Mouse (Mus musculus) Patski (cell line): ENCODE data around the gene Zfp654. TPM values are rescaled to one million over a fixed set of nuclear protein-coding genes. Genes with fewer than 3 reads are reported as not detected.
A peak's percentile ranks its signal among the peaks of the same experiment; 100 is the strongest.

ENCODE experiments used
- ATAC-seq: fragments of 100-300 bp; one replicate; pipeline ENCODE4 v1.8.0; 2021
- CTCF ChIA-PET: fragments of 350-600 bp; sonication (Branson Sonifier 250); formaldehyde crosslinking; loops from one replicate; lab custom pipeline; 2022; ENCODE audit warnings: inconsistent platforms; lab: Charles Lee
- POLR2A ChIA-PET: fragments of 350-600 bp; sonication (Branson Sonifier 250); formaldehyde crosslinking; loops from one replicate; lab custom pipeline; 2022; ENCODE audit warnings: antibody characterized with exemption, inconsistent platforms; lab: Charles Lee
- DNase-seq: peaks from one replicate; pipeline ENCODE4 v3.0.0-alpha.2; 2011; ENCODE audit warnings: low read depth, low spot score
- H3K27me3 ChIP-seq: fragments of 371-371 bp; one replicate; pipeline ENCODE4 v1.5.1; 2021
- CTCF ChIP-seq: fragments of 100-300 bp; IDR thresholded peaks from one replicate; pipeline ENCODE4 v1.5.1; 2021
- in situ Hi-C: fragments of 300-500 bp; cut with MboI; formaldehyde crosslinking; loops from 3 replicates; pipeline ENCODE4 v1.11.1; 2018; ENCODE audit warnings: low pct_unique_long_range_greater_than_20kb, mixed read lengths
- polyA plus RNA-seq: library from polyadenylated mRNA; unstranded; gene quantifications from one replicate; pipeline ENCODE4 v1.2.3, GENCODE M21; 2021

Gene Zfp654
- polyA plus RNA-seq, 1 experiment from 2014 or later, result 9.9 TPM

GRCm38 (mm10) chr16:64856946-64857345, 5.5 kb upstream of the Zfp654 start:
- DNase-seq (no peak), ATAC-seq (no peak)
- no peak for TF ChIP-seq CTCF
- CTCF ChIA-PET, result no interaction called here
- POLR2A ChIA-PET, result no interaction called here
- in situ Hi-C loops, result loop anchor here (5.0 to 25.0 kb wide), 2 partner anchors 90 to 955 kb away; partner anchors contain the start of gene Vgll3
- no peaks in the 10 kb centered on the region for H3K27me3 ChIP-seq

- TF ChIP-seq CTCF, result no peak
- in situ Hi-C loops, result loop anchor here (25.0 kb wide), 1 partner anchor 959 kb away; the partner anchor contains the start of gene Vgll3
- CTCF ChIA-PET, result no interaction called here
- ATAC-seq (no peak), DNase-seq (no peak)
- H3K27me3 ChIP-seq, result no peaks in the 10 kb centered on the region
- POLR2A ChIA-PET, result interaction anchor here (1.0 to 1.3 kb wide), 2 partner anchors 21 to 82 kb away, joined by 3 to 4 read pairs; partner anchors contain the start of gene 4930453N24Rik
Observed at GRCm38 (mm10) chr16:64852891-64853290, 1.4 kb upstream of the Zfp654 start.

- in situ Hi-C loops, result loop anchor here (25.0 kb wide), 1 partner anchor 960 kb away; the partner anchor contains the start of gene Vgll3
- peak; percentile 15 for ATAC-seq
- TF ChIP-seq CTCF, result no peak
- no peak for DNase-seq
- H3K27me3 ChIP-seq, result no peaks in the 10 kb centered on the region
- POLR2A ChIA-PET, result interaction anchor here (1.0 to 1.3 kb wide), 2 partner anchors 22 to 82 kb away, joined by 3 to 4 read pairs; partner anchors contain the start of gene 4930453N24Rik
- CTCF ChIA-PET, result no interaction called here
Observed at GRCm38 (mm10) chr16:64852441-64852871, 1.0 kb upstream of the Zfp654 start.

GRCm38 (mm10) chr16:64851085-64851562, 328 bp downstream of the Zfp654 start:
- POLR2A ChIA-PET, result interaction anchor here (0.8 to 1.4 kb wide), 4 partner anchors 12 to 81 kb away, joined by 3 to 6 read pairs (median 4); partner anchors contain the start of gene 4930453N24Rik
- in situ Hi-C loops, result loop anchor here (25.0 kb wide), 1 partner anchor 961 kb away; the partner anchor contains the start of gene Vgll3
- peak; percentile 17 for ATAC-seq
- no peaks in the 10 kb centered on the region for H3K27me3 ChIP-seq
- CTCF ChIA-PET, result interaction anchor here (1.4 to 2.7 kb wide), 2 partner anchors 12 to 13 kb away, joined by 3 to 8 read pairs; no protein-coding TSS in a partner anchor
- no peak for TF ChIP-seq CTCF
- no peak for DNase-seq

GRCm38 (mm10) chr16:64850287-64851084, 966 bp downstream of the Zfp654 start:
- POLR2A ChIA-PET, result interaction anchor here (0.6 to 1.4 kb wide), 4 partner anchors 12 to 80 kb away, joined by 3 to 6 read pairs (median 4); partner anchors contain the start of gene 4930453N24Rik
- DNase-seq (no peak), ATAC-seq (no peak)
- TF ChIP-seq CTCF, result no peak
- in situ Hi-C loops, result loop anchor here (25.0 kb wide), 1 partner anchor 962 kb away; the partner anchor contains the start of gene Vgll3
- CTCF ChIA-PET, result interaction anchor here (1.4 to 2.7 kb wide), 2 partner anchors 11 to 13 kb away, joined by 3 to 8 read pairs; no protein-coding TSS in a partner anchor
- H3K27me3 ChIP-seq, result no peaks in the 10 kb centered on the region

- no peak for DNase-seq
- no peak for ATAC-seq
- in situ Hi-C loops, result no loop called here
- no peaks in the 10 kb centered on the region for H3K27me3 ChIP-seq
- no peak for TF ChIP-seq CTCF
- CTCF ChIA-PET, result interaction anchor here (1.0 to 1.5 kb wide), 3 partner anchors 15 to 76 kb away, joined by 3 to 4 read pairs (median 4); no protein-coding TSS in a partner anchor
- POLR2A ChIA-PET, result no interaction called here
Observed at GRCm38 (mm10) chr16:64845947-64846346, 5.5 kb downstream of the Zfp654 start.

- CTCF ChIA-PET, result no interaction called here
- no peaks in the 10 kb centered on the region for H3K27me3 ChIP-seq
- ATAC-seq, result no peak
- in situ Hi-C loops, result no loop called here
- DNase-seq, result no peak
- POLR2A ChIA-PET, result interaction anchor here (0.6 kb wide), 1 partner anchor 1921 kb away, joined by 4 read pairs; no protein-coding TSS in a partner anchor
- TF ChIP-seq CTCF, result peak; percentile 21
Observed at GRCm38 (mm10) chr16:64842374-64842729, 9.1 kb downstream of the Zfp654 start.

GRCm38 (mm10) chr16:64841481-64842373, 9.7 kb downstream of the Zfp654 start:
- H3K27me3 ChIP-seq, result no peaks in the 10 kb centered on the region
- in situ Hi-C loops, result no loop called here
- no peak for DNase-seq
- ChIA-PET POLR2A (no interaction called here), CTCF (no interaction called here)
- no peak for ATAC-seq
- no peak for TF ChIP-seq CTCF

GRCm38 (mm10) chr16:64836709-64837108, 14.7 kb downstream of the Zfp654 start:
- TF ChIP-seq CTCF, result no peak
- POLR2A ChIA-PET, result no interaction called here
- DNase-seq (no peak), ATAC-seq (no peak)
- no peaks in the 10 kb centered on the region for H3K27me3 ChIP-seq
- CTCF ChIA-PET, result interaction anchor here (0.8 to 1.9 kb wide), 2 partner anchors 13 to 16 kb away, joined by 3 to 8 read pairs; no protein-coding TSS in a partner anchor
- in situ Hi-C loops, result no loop called here
